Mouse (Mus musculus): Measurements from ENCODE around the gene Pigg. TPM values are rescaled to one million over a fixed set of nuclear protein-coding genes. Genes with fewer than 3 reads are reported as not detected.

Pigg gene
- total and polyA plus RNA-seq, 3 experiments = 6.7 to 11.2 TPM; not detected in 1

- Histone ChIP-seq H3K79me2 (ENCODE audit: control insufficient read depth, insufficient read depth, low read length, poor library complexity) (no peaks in the 10 kb centered on the region), H3K4me1 (ENCODE audit: control insufficient read depth in 1 of 2, insufficient read depth in 2 of 2, low read length in 2 of 2) (no peaks in the 10 kb centered on the region; a peak in 1 of 4 replicates), H3K4me3 (ENCODE audit: control insufficient read depth in 1 of 2, insufficient read depth in 1 of 2, low read depth in 2 of 2, low read length in 2 of 2) (no peak overlapping the region), H3K27ac (ENCODE audit: control insufficient read depth, low read depth, low read length) (no peak overlapping the region), H3K36me3 (ENCODE audit: control insufficient read depth in 1 of 2, insufficient read depth in 2 of 2, low read length in 2 of 2) (no peaks in the 10 kb centered on the region), H3K9ac (ENCODE audit: control insufficient read depth, low read depth, low read length, poor library complexity, severe bottlenecking) (no peak overlapping the region), H3K9me3 (replicated peaks; ENCODE audit: insufficient read depth, low read length) (no peaks in the 10 kb centered on the region), H3K27me3 (ENCODE audit: control insufficient read depth in 1 of 2, insufficient read depth in 2 of 2, low read length in 2 of 2) (no peaks in the 10 kb centered on the region)
- TF ChIP-seq E2F4 (IDR thresholded peaks at IDR 0.05; ENCODE audit: borderline replicate concordance, low read depth, low read length) (no peak), EP300 (IDR thresholded peaks at IDR 0.05; ENCODE audit: low read depth in 1 of 2, low read length in 2 of 2) (no peak), RAD21 (IDR thresholded peaks at IDR 0.05; ENCODE audit: low read depth, low read length) (no peak), POLR2A (IDR thresholded peaks at IDR 0.05; ENCODE audit: control insufficient read depth in 1 of 2, insufficient read depth in 1 of 2, low read depth in 1 of 2, low read length in 2 of 2, poor library complexity in 1 of 2) (no peak), BHLHE40 (IDR thresholded peaks at IDR 0.05; ENCODE audit: borderline replicate concordance, low read depth, low read length) (no peak), UBTF (IDR thresholded peaks at IDR 0.05; ENCODE audit: borderline replicate concordance, insufficient read depth, low read depth, low read length) (no peak), MEF2A (IDR thresholded peaks at IDR 0.05; ENCODE audit: extremely low read depth, insufficient replicate concordance, low read depth, low read length, poor library complexity, severe bottlenecking) (no peak), MYC (IDR thresholded peaks at IDR 0.05; ENCODE audit: low read depth, low read length) (no peak), CTCF (IDR thresholded peaks at IDR 0.05 in 2 of 3, conservative IDR thresholded peaks at IDR 0.05 in 1 of 3; ENCODE audit: control insufficient read depth in 1 of 3, insufficient read depth in 1 of 3, low read depth in 2 of 3, low read length in 3 of 3, poor library complexity in 1 of 3, severe bottlenecking in 1 of 3) (no peak), CHD2 (IDR thresholded peaks at IDR 0.05; ENCODE audit: low read length) (no peak), ZKSCAN1 (IDR thresholded peaks at IDR 0.05; ENCODE audit: low read depth, low read length) (no peak), USF1 (IDR thresholded peaks at IDR 0.05; ENCODE audit: low read depth, low read length) (no peak), ZMIZ1 (IDR thresholded peaks at IDR 0.05; ENCODE audit: low read depth, low read length) (no peak), GATA1 (IDR thresholded peaks at IDR 0.05; ENCODE audit: low read depth, low read length) (no peak), SMC3 (IDR thresholded peaks at IDR 0.05; ENCODE audit: low read depth, low read length) (no peak), NELFE (IDR thresholded peaks at IDR 0.05; ENCODE audit: low read depth, low read length) (no peak), ELF1 (IDR thresholded peaks at IDR 0.05; ENCODE audit: low read depth, low read length) (no peak)
- no peak for DNase-seq (ENCODE audit: low read depth, low spot score)
Measured at GRCm38 (mm10) chr5:108366984-108367841, 54.8 kb downstream of the Pigg start.

- Histone ChIP-seq H3K27ac (ENCODE audit: control insufficient read depth, low read depth, low read length) (no peak within 1 kb of the TSS), H3K9ac (ENCODE audit: control insufficient read depth, low read depth, low read length, poor library complexity, severe bottlenecking) (no peak within 1 kb of the TSS), H3K4me3 (ENCODE audit: control insufficient read depth in 1 of 2, insufficient read depth in 1 of 2, low read depth in 2 of 2, low read length in 2 of 2) (no peak within 1 kb of the TSS), H3K4me1 (ENCODE audit: control insufficient read depth in 1 of 2, insufficient read depth in 2 of 2, low read length in 2 of 2) (no peaks in the 10 kb centered on the region; a peak in 1 of 4 replicates), H3K27me3 (ENCODE audit: control insufficient read depth in 1 of 2, insufficient read depth in 2 of 2, low read length in 2 of 2) (no peaks in the 10 kb centered on the region), H3K9me3 (replicated peaks; ENCODE audit: insufficient read depth, low read length) (no peaks in the 10 kb centered on the region), H3K79me2 (ENCODE audit: control insufficient read depth, insufficient read depth, low read length, poor library complexity) (no peaks in the 10 kb centered on the region), H3K36me3 (ENCODE audit: control insufficient read depth in 1 of 2, insufficient read depth in 2 of 2, low read length in 2 of 2) (no peaks in the 10 kb centered on the region)
- DNase-seq (ENCODE audit: low read depth, low spot score) = no peak
- TF ChIP-seq MYC (IDR thresholded peaks at IDR 0.05; ENCODE audit: low read depth, low read length) = no peak
- no peak for TF ChIP-seq MAFK (IDR thresholded peaks at IDR 0.05; ENCODE audit: borderline replicate concordance, low read depth, low read length)
Measured at GRCm38 (mm10) chr5:108367871-108368332, 55.5 kb downstream of the Pigg start, which contains the start of gene Gm42517. TSS of gene Gm42517 (minus strand) at chr5:108367922.

All from MEL (cell line).